Mouse (Mus musculus) embryonic facial prominence, embryonic 14.5 days (tissue): Measurements from ENCODE around the gene Spocd1. TPM values are rescaled to one million over a fixed set of nuclear protein-coding genes. Genes with fewer than 3 reads are reported as not detected.

Source experiments
- ATAC-seq: fragments of 200-750 bp; cut with Nextera tagmentation; 2 replicates; pipeline ENCODE4 v1.8.0; 2017; ENCODE audit warnings: low read depth, moderate number of reproducible peaks, moderate TSS enrichment
- DNase-seq: peaks from one replicate; pipeline ENCODE4 v3.0.0-alpha.2; 2015; ENCODE audit warnings: low spot score
- H3K27ac ChIP-seq: fragments of 300-500 bp; sonication (generic); replicated peaks from 2 replicates; pipeline ENCODE4 v1.5.1; 2014; ENCODE audit warnings: low read depth, mild to moderate bottlenecking, low read length, moderate library complexity
- H3K27me3 ChIP-seq: fragments of 300-500 bp; sonication (generic); replicated peaks from 2 replicates; pipeline ENCODE4 v1.6.1; 2014; ENCODE audit warnings: low read length; ENCODE audit not compliant: control insufficient read depth, insufficient read depth
- H3K36me3 ChIP-seq: fragments of 300-500 bp; sonication (generic); 2 replicates; pipeline ENCODE4 v1.6.1; 2014; ENCODE audit warnings: low read length, mixed read lengths; ENCODE audit not compliant: control insufficient read depth, insufficient read depth
- H3K4me1 ChIP-seq: fragments of 300-500 bp; sonication (generic); 2 replicates; pipeline ENCODE4 v1.6.1; 2014; ENCODE audit warnings: antibody characterized with exemption, low read length; ENCODE audit not compliant: control insufficient read depth, insufficient read depth
- H3K4me2 ChIP-seq: fragments of 300-500 bp; sonication (generic); 2 replicates; pipeline ENCODE4 v1.6.1; 2014; ENCODE audit warnings: low read depth, mild to moderate bottlenecking, low read length, moderate library complexity, mixed read lengths
- H3K4me3 ChIP-seq: fragments of 300-500 bp; sonication (generic); 2 replicates; pipeline ENCODE4 v1.5.1; 2014; ENCODE audit warnings: low read depth, mild to moderate bottlenecking, low read length
- H3K9ac ChIP-seq: fragments of 300-500 bp; sonication (generic); 2 replicates; pipeline ENCODE4 v1.6.1; 2014; ENCODE audit warnings: low read depth, mild to moderate bottlenecking, low read length, moderate library complexity, mixed read lengths
- H3K9me3 ChIP-seq: fragments of 300-500 bp; sonication (generic); 2 replicates; pipeline ENCODE4 v1.6.1; 2016; ENCODE audit warnings: low read length; ENCODE audit not compliant: control insufficient read depth
- WGBS: fragments of 180-500 bp; shearing (Covaris S2); extraction: QIAGEN DNeasy Blood & Tissue Kit; methylation state at CpG from one replicate; pipeline ENCODE4 v1.1.7; 2014; 5-methylcytosine and 5-hydroxymethylcytosine counted together
- polyA plus RNA-seq: library from polyadenylated mRNA; unstranded; fragments of >200 nt; fragmentation: Nextera tagmentation; extraction: Ambion mirVana; gene quantifications from 2 replicates; pipeline ENCODE4 v1.2.1, GENCODE M21; 2014

The Spocd1 gene
- polyA plus RNA-seq, 1 experiment from 2014 or later: 0.08 TPM

DNA sequence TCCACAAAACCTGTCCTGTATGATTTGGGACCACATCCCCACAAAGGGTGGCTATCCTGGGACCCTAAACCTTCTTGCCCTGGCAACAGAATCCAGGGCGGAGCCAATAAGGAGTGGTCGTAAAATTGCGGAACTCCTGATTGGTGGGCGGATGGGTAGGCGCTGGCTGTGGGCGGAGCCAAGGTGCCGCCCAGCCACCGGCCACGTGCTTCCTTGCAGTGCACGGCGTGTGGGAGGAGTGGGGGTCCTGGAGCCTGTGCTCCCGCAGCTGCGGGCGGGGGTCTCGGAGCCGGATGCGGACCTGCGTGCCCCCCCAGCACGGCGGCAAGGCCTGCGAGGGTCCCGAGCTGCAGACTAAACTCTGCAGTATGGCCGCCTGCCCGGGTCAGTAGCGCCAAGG, 77.5 kb downstream of the Spocd1 start:
- Histone ChIP-seq H3K4me3 (peak overlapping the region; percentile 23), H3K27ac (no peak overlapping the region), H3K9me3 (no peaks in the 10 kb centered on the region), H3K36me3 (peaks cover 21% of the 10 kb centered on the region; the same call in 1 of the 2 replicates), H3K9ac (peak overlapping the region; percentile 40), H3K4me2 (peak overlapping the region; percentile 50), H3K4me1 (peaks cover 4% of the 10 kb centered on the region; the same call in 1 of the 2 replicates), H3K27me3 (peaks cover 6% of the 10 kb centered on the region; the same call in 1 of the 2 replicates)
- DNase-seq (no peak), ATAC-seq (no peak)
- 16% methylated on average over 21 of the region's 25 CpGs for WGBS

Other genes with a start within 250 kb of the Spocd1 start
- gene Tmem39b, start 232.4 kb upstream of the Spocd1 start, polyA plus RNA-seq: 22.1 and 25.0 TPM in 2 replicates
- gene Khdrbs1, start 186.9 kb upstream of the Spocd1 start, polyA plus RNA-seq: 94.2 and 104 TPM in 2 replicates
- 306 and 319 TPM in 2 replicates for gene Ptp4a2, start 118.0 kb upstream of the Spocd1 start, polyA plus RNA-seq
- 4.0 and 6.7 TPM in 2 replicates for gene Adgrb2, start 55.6 kb downstream of the Spocd1 start, polyA plus RNA-seq
- 180 and 188 TPM in 2 replicates for gene Col16a1, start 118.6 kb downstream of the Spocd1 start, polyA plus RNA-seq
- gene Pef1, start 173.3 kb downstream of the Spocd1 start, polyA plus RNA-seq: 67.1 and 68.6 TPM in 2 replicates
- gene Hcrtr1, start 210.1 kb downstream of the Spocd1 start, polyA plus RNA-seq: 0.19 and 0.30 TPM in 2 replicates
- 21.8 and 23.9 TPM in 2 replicates for gene Tinagl1, start 245.9 kb downstream of the Spocd1 start, polyA plus RNA-seq